Mouse (Mus musculus): ENCODE measurements at regions not wholly inside any gene's neighbourhood (a gene's known extent, or its start where the extent isn't known, plus 50 kb on each side); places are given as distances from the start of the nearest gene placed in this dataset.

- no peak for DNase-seq (ENCODE audit: low spot score in 2 of 2)
These were observed 332.2 kb downstream of the Galc start for GRCm38 (mm10) chr12:97927036-97927435.

- DNase-seq (ENCODE audit: low spot score in 2 of 2): no peak
These were observed 337.7 kb downstream of the Galc start for GRCm38 (mm10) chr12:97921349-97922264.

- no peak for DNase-seq (ENCODE audit: low spot score in 2 of 2)
These were observed 340.8 kb downstream of the Galc start for GRCm38 (mm10) chr12:97918416-97918815.

- no peak for DNase-seq (ENCODE audit: low spot score in 2 of 2)
These were observed 344.2 kb downstream of the Galc start for GRCm38 (mm10) chr12:97915026-97915425.

GRCm38 (mm10) chr12:97912730-97913129 lies 346.5 kb downstream of the Galc start:
- DNase-seq (ENCODE audit: low spot score in 2 of 2): no peak

GRCm38 (mm10) chr12:97899266-97899665 lies 360.0 kb downstream of the Galc start:
- no peak for DNase-seq (ENCODE audit: low spot score in 2 of 2)

GRCm38 (mm10) chr12:97898178-97898577 lies 361.1 kb downstream of the Galc start:
- no peak for DNase-seq (ENCODE audit: low spot score in 2 of 2)

- no peak for DNase-seq (ENCODE audit: low spot score in 2 of 2)
These were observed 363.3 kb downstream of the Galc start for GRCm38 (mm10) chr12:97895981-97896380.

GRCm38 (mm10) chr12:97888801-97889455 lies 370.3 kb downstream of the Galc start:
- peak; percentile 12 to 21 for DNase-seq (ENCODE audit: low spot score in 2 of 2)

GRCm38 (mm10) chr12:97888291-97888800 lies 370.9 kb downstream of the Galc start:
- no peak for DNase-seq (ENCODE audit: low spot score in 2 of 2)

GRCm38 (mm10) chr12:97882439-97882838 lies 376.8 kb downstream of the Galc start:
- no peak for DNase-seq (ENCODE audit: low spot score in 2 of 2)

GRCm38 (mm10) chr12:97872391-97872790 lies 386.9 kb downstream of the Galc start:
- DNase-seq (ENCODE audit: low spot score in 2 of 2): peak; percentile 74 to 84

GRCm38 (mm10) chr12:97862921-97863320 lies 396.3 kb downstream of the Galc start:
- no peak for DNase-seq (ENCODE audit: low spot score in 2 of 2)

GRCm38 (mm10) chr12:97836202-97836908 lies 422.9 kb downstream of the Galc start:
- peak; percentile 37 to 72 for DNase-seq (ENCODE audit: low spot score in 2 of 2)

- DNase-seq (ENCODE audit: low spot score in 2 of 2): peak in 1 of 2 experiments; percentile 24
These were observed 465.7 kb downstream of the Galc start for GRCm38 (mm10) chr12:97793364-97794120.

GRCm38 (mm10) chr12:97783476-97783875 lies 475.8 kb downstream of the Galc start:
- peak in 1 of 2 experiments; percentile 71 for DNase-seq (ENCODE audit: low spot score in 2 of 2)

- DNase-seq (ENCODE audit: low spot score in 2 of 2): peak; percentile 9 to 53
These were observed 500.1 kb downstream of the Galc start for GRCm38 (mm10) chr12:97759116-97759515.

GRCm38 (mm10) chr12:97758624-97759023 lies 500.6 kb downstream of the Galc start:
- peak; percentile 14 to 30 for DNase-seq (ENCODE audit: low spot score in 2 of 2)

GRCm38 (mm10) chr12:97750166-97750565 lies 509.1 kb downstream of the Galc start:
- DNase-seq (ENCODE audit: low spot score in 2 of 2): peak in 1 of 2 experiments; percentile 24

- DNase-seq (ENCODE audit: low spot score in 2 of 2): no peak
These were observed 518.3 kb downstream of the Galc start for GRCm38 (mm10) chr12:97740927-97741326.

Measured in layer of hippocampus, postnatal 14 days (tissue).